Mouse (Mus musculus) limb, embryonic 10.5 days (tissue): ENCODE data around the gene Foxp1. TPM values are rescaled to one million over a fixed set of nuclear protein-coding genes. Genes with fewer than 3 reads are reported as not detected.
A peak's percentile ranks its signal among the peaks of the same experiment; 100 is the strongest.

Source experiments
- DNase-seq: peaks from one replicate; pipeline ENCODE4 v3.0.0-alpha.2; 2017; ENCODE audit warnings: low spot score
- H3K27ac ChIP-seq: fragments of 300-500 bp; sonication (generic); 2 replicates; pipeline ENCODE4 v1.5.1; 2016; ENCODE audit warnings: mild to moderate bottlenecking
- H3K27me3 ChIP-seq: fragments of 300-500 bp; sonication (generic); 2 replicates; pipeline ENCODE4 v1.6.1; 2016; ENCODE audit warnings: low read depth, mild to moderate bottlenecking; ENCODE audit not compliant: poor library complexity, severe bottlenecking
- H3K36me3 ChIP-seq: fragments of 300-500 bp; sonication (generic); 2 replicates; pipeline ENCODE4 v1.6.1; 2016; ENCODE audit warnings: mild to moderate bottlenecking, moderate library complexity
- H3K4me1 ChIP-seq: fragments of 300-500 bp; sonication (generic); 2 replicates; pipeline ENCODE4 v1.6.1; 2016
- H3K4me3 ChIP-seq: fragments of 300-500 bp; sonication (generic); 2 replicates; pipeline ENCODE4 v1.5.1; 2016; ENCODE audit warnings: mild to moderate bottlenecking, moderate library complexity
- H3K9me3 ChIP-seq: fragments of 300-500 bp; sonication (generic); replicated peaks from 2 replicates; pipeline ENCODE4 v1.6.1; 2016; ENCODE audit warnings: mild to moderate bottlenecking
- WGBS: fragments of 180-500 bp; shearing (Covaris S2); methylation state at CpG from one replicate; pipeline ENCODE4 v1.1.7; 2016; 5-methylcytosine and 5-hydroxymethylcytosine counted together
- polyA plus RNA-seq: library from polyadenylated mRNA; unstranded; fragments of >200 nt; fragmentation: Nextera tagmentation; extraction: Ambion mirVana; gene quantifications from 2 replicates; pipeline ENCODE4 v1.2.1, GENCODE M21; 2016

Gene Foxp1
- polyA plus RNA-seq, 1 experiment from 2014 or later = 47.3 TPM

DNA sequence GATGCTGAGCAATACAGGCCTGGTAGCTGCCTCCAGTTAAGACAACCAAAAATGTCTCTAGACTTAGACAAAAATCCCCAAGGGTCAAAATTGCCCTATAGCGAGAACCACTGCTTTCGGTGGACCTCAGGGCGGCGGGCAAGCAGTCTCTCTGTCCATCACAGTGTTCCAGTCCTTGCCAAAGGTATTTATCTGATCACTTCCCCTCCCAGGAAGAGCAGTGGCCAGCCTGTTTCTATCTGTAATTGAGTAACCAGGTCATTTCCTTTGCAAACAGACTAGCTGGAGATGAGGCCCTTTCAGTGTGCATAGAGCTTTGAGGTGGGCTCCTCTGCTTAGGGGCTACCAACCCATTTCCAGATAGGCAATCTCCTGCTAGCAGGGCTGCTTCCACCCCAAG is 9.9 kb upstream of the Foxp1 start:
- Histone ChIP-seq H3K27me3 (0 out of 2 replicates have a peak, but pooled peaks cover 6% of the 10 kb centered on the region), H3K36me3 (peaks cover 3% of the 10 kb centered on the region), H3K27ac (no peak overlapping the region), H3K4me3 (no peak overlapping the region), H3K4me1 (peaks cover 12% of the 10 kb centered on the region), H3K9me3 (no peaks in the 10 kb centered on the region)
- WGBS = 86% methylated on average over 4 of the region's 4 CpGs
- no peak for DNase-seq

- peaks cover 18% of the 10 kb centered on the region for H3K4me1 ChIP-seq
- H3K9me3 ChIP-seq = 0 out of 2 replicates have a peak, but pooled peaks cover 2% of the 10 kb centered on the region
- H3K4me3 ChIP-seq = no peak overlapping the region
- 77% methylated on average over 2 of the region's 2 CpGs for WGBS
- no peak overlapping the region for H3K27ac ChIP-seq
- peaks cover 15% of the 10 kb centered on the region for H3K36me3 ChIP-seq
- no peak for DNase-seq
- H3K27me3 ChIP-seq = 0 out of 2 replicates have a peak, but pooled peaks cover 6% of the 10 kb centered on the region
Measured at GRCm38 (mm10) chr6:99528972-99529371, 6.5 kb upstream of the Foxp1 start.

DNA sequence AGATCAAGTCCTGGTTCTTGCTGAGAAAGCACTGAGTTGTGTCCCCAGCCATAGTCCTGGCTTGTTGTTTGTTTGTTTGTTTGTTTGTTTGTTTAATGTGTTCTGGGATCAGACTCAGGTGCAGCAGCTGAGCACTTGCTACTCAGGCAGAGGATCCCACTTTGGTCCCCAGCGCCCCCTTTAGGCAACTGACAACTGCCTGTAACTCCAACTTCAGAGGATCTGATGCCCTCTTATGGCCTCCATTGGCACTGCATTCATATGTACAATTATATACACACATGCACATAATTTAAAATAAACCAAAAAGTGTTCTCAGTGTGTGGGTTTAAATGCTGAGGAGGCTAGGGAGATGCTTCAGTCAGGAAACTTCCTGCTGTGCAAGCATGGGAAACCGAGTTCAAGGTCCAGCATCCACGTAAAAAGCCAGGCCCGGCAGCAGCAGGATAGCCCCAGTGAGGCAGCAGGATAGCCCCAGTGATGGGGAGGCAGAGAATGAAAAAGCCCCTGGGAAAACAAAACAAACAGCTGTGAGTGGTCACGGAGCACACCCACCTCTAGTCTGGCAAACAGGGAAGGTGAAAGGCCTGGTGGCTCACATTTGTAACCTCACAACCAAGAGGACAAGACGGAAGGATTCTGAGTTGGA is 5.1 kb upstream of the Foxp1 start:
- no peak for DNase-seq
- Histone ChIP-seq H3K4me1 (peaks cover 19% of the 10 kb centered on the region), H3K4me3 (no peak overlapping the region), H3K9me3 (0 out of 2 replicates have a peak, but pooled peaks cover 2% of the 10 kb centered on the region), H3K27me3 (0 out of 2 replicates have a peak, but pooled peaks cover 6% of the 10 kb centered on the region), H3K36me3 (peaks cover 15% of the 10 kb centered on the region), H3K27ac (no peak overlapping the region)
- WGBS = 91% methylated on average over 6 of the region's 6 CpGs

- WGBS = 61% methylated on average over 8 of the region's 8 CpGs
Measured at GRCm38 (mm10) chr6:99525351-99525750, 2.8 kb upstream of the Foxp1 start.

DNA sequence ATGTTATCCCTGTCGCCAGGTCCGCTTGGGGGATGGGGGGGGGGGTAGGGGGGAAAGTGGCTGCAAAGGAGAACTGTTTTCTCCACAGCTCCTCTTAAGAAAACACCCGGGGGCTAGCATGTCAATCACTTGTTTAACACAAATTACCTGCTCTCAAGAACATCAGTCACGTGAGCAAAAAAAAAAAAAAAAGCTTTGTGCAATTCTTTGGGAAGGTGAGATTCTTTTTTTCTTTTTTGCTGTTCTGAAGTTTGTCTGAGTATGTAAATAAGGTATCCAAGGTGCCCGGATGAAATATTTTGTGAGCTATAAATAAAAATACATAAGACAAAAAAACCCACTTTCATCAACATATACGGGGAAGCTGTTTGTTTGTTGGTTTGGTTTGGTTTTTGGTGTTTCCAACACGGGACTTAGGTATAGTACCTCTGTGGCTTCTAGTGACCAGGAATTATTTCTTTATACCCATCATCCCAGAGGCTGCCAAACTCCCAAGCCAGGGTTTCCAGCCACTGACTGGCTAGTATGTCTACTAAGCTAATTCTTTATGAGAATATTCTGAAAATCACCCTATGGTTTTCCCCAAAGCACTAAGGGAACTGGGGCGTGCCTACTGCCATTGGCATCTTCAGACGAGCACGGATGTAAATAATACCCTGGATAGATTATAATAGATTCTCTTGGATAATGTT is 1.3 kb upstream of the Foxp1 start:
- Histone ChIP-seq H3K27ac (peak overlapping the region; percentile 97; the same call in 1 of the 2 replicates), H3K4me3 (peak overlapping the region; percentile 84), H3K36me3 (peaks cover 15% of the 10 kb centered on the region), H3K27me3 (peaks cover 22% of the 10 kb centered on the region), H3K4me1 (peaks cover 42% of the 10 kb centered on the region), H3K9me3 (0 out of 2 replicates have a peak, but pooled peaks cover 2% of the 10 kb centered on the region)
- DNase-seq = no peak
- WGBS = 31% methylated on average over 10 of the region's 10 CpGs

More at GRCm38 (mm10) chr6:99525351-99525750, 2.8 kb upstream of the Foxp1 start:
- H3K4me3 ChIP-seq = no peak overlapping the region
- H3K27me3 ChIP-seq = peaks cover 8% of the 10 kb centered on the region; the same call in 1 of the 2 replicates
- H3K36me3 ChIP-seq = peaks cover 15% of the 10 kb centered on the region
- peaks cover 32% of the 10 kb centered on the region for H3K4me1 ChIP-seq
- H3K9me3 ChIP-seq = 0 out of 2 replicates have a peak, but pooled peaks cover 2% of the 10 kb centered on the region
- no peak overlapping the region for H3K27ac ChIP-seq
- DNase-seq = no peak

- H3K4me3 ChIP-seq = peak overlapping the region; percentile 84
- H3K36me3 ChIP-seq = peaks cover 15% of the 10 kb centered on the region
- H3K9me3 ChIP-seq = 0 out of 2 replicates have a peak, but pooled peaks cover 2% of the 10 kb centered on the region
- H3K4me1 ChIP-seq = peaks cover 39% of the 10 kb centered on the region
- H3K27ac ChIP-seq = peak overlapping the region; percentile 97
- H3K27me3 ChIP-seq = peaks cover 22% of the 10 kb centered on the region
- 0% methylated on average over 22 of the region's 22 CpGs for WGBS
- peak; percentile 77 for DNase-seq
Measured at GRCm38 (mm10) chr6:99523109-99523632, 650 bp upstream of the Foxp1 start.

- WGBS = under 1% methylated on average over 64 of the region's 64 CpGs
Measured at GRCm38 (mm10) chr6:99521641-99522358, 721 bp downstream of the Foxp1 start.

DNA sequence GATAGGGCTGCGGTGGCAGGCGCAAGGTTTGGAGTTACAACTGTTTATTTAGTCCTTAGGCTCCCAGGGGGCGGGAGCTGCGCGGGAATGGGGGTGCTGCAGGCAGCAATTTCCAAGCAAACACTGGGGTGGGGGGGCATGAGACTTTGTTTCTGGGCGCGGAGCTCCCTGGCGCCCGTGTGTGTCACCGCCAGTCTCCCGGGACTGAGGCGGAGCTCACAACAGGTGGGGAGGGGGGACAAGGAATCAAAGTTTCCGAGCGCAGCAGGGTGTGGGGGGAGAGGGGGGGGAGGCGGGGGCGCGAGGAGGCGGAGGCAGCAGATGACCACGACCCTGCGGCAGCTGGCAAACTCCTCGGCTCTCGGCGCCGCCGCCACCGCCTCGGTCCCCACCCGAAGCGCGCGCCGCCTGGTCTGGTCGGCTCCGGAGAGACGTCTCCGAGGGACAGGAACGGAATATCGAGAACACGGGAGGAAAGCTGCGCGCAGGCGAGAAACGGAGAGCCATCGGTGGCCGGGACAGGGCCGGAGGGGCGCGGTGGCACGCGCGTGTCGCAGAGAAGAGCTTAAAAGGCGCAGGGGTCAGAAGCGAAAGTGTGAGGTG is 1.4 kb downstream of the Foxp1 start:
- peak overlapping the region; percentile 84 for H3K4me3 ChIP-seq
- H3K4me1 ChIP-seq = peaks cover 39% of the 10 kb centered on the region
- peak overlapping the region; percentile 97 for H3K27ac ChIP-seq
- H3K36me3 ChIP-seq = no peaks in the 10 kb centered on the region
- DNase-seq = peak; percentile 75
- WGBS = 0% methylated on average over 54 of the region's 54 CpGs
- H3K27me3 ChIP-seq = peaks cover 22% of the 10 kb centered on the region
- no peaks in the 10 kb centered on the region for H3K9me3 ChIP-seq

More at GRCm38 (mm10) chr6:99521641-99522358, 721 bp downstream of the Foxp1 start:
- Histone ChIP-seq H3K4me1 (peaks cover 39% of the 10 kb centered on the region), H3K27me3 (peaks cover 22% of the 10 kb centered on the region), H3K4me3 (peak overlapping the region; percentile 84), H3K9me3 (no peaks in the 10 kb centered on the region), H3K36me3 (0 out of 2 replicates have a peak, but pooled peaks cover 5% of the 10 kb centered on the region), H3K27ac (peak overlapping the region; percentile 97)
- DNase-seq = peak; percentile 74

- DNase-seq = no peak
- WGBS = under 1% methylated on average over 27 of the region's 27 CpGs
Measured at GRCm38 (mm10) chr6:99520676-99521037, 1.9 kb downstream of the Foxp1 start.

DNA sequence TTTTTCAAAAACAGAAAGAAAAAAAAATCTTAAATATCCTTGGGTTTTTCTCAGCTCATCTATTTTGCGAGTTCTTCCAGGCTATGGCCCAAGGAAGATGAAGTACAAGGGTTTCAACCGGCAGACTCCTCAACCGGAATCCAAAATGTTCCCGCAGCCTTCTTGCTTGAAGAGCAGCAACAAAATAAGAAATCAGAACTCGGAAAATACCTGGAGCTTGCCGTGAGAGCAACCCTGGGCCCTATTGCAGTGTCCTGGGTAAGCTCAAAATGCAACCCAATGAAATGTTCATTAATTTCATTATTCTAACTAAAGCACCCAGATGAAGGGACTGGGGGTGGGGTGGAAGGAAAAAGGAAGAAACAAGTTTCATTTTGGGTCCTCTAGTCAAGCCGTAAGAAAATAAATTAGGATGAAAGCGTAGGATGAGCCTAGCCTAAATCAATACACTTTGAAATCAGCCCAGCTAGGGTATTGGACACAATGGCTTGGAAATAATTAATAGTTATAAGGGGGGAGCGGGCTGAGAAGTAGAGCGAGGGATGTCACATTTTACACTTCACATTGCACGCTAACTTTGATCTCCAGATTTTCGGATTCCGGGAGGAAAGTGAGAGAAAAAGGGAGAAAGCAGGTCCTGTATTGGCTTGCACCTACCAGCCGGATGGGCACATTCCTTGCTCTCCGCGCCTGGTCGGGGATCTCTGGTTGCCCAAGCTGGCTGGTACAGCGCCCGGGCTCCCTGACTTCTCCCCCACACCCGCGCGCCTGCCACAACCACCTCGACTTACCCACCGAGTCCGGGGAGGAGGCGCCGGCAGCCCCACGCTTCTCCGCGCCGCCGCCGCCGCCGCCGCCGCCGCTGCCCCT is 2.5 kb downstream of the Foxp1 start:
- Histone ChIP-seq H3K27me3 (peaks cover 22% of the 10 kb centered on the region), H3K9me3 (no peaks in the 10 kb centered on the region), H3K4me3 (peak overlapping the region; percentile 84), H3K4me1 (peaks cover 32% of the 10 kb centered on the region), H3K27ac (peak overlapping the region; percentile 97), H3K36me3 (no peaks in the 10 kb centered on the region)
- under 1% methylated on average over 38 of the region's 38 CpGs for WGBS
- DNase-seq = peak; percentile 63

More at GRCm38 (mm10) chr6:99520676-99521037, 1.9 kb downstream of the Foxp1 start:
- no peaks in the 10 kb centered on the region for H3K36me3 ChIP-seq
- H3K27me3 ChIP-seq = peaks cover 22% of the 10 kb centered on the region
- no peaks in the 10 kb centered on the region for H3K9me3 ChIP-seq
- H3K4me1 ChIP-seq = peaks cover 37% of the 10 kb centered on the region
- peak overlapping the region; percentile 97 for H3K27ac ChIP-seq
- H3K4me3 ChIP-seq = peak overlapping the region; percentile 84

DNA sequence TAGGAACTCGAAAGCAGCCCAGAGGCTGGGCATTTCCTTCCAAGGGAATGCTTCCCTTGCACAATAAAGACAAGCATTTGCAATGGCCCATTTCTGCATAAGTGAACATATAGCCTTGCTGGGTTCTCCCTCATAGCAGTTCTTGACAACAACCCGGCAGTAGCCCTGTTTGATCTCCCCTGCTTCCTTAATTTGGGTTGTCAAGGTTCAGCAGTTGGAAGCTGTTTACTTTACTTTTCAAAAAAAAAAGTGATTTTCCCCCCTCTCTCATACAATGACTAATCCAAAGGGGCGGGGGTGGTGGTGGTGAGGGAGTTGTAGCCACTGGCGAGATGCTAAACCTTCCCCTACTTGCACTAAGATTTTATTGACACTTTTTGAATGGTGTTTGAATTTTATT is 3.5 kb downstream of the Foxp1 start:
- H3K36me3 ChIP-seq = no peaks in the 10 kb centered on the region
- no peak overlapping the region for H3K4me3 ChIP-seq
- WGBS = 9% methylated on average over 4 of the region's 4 CpGs
- H3K27ac ChIP-seq = no peak overlapping the region
- peaks cover 32% of the 10 kb centered on the region for H3K4me1 ChIP-seq
- no peaks in the 10 kb centered on the region for H3K9me3 ChIP-seq
- DNase-seq = no peak
- H3K27me3 ChIP-seq = peaks cover 23% of the 10 kb centered on the region
